Mouse (Mus musculus): ENCODE results near the gene Cep128. TPM values are rescaled to one million over a fixed set of nuclear protein-coding genes. Genes with fewer than 3 reads are reported as not detected.

Cep128 gene
- 6.4 and 6.8 TPM in 2 replicates for polyA plus RNA-seq (2015; fragmentation: Nextera tagmentation; extraction: Ambion mirVana)

DNA sequence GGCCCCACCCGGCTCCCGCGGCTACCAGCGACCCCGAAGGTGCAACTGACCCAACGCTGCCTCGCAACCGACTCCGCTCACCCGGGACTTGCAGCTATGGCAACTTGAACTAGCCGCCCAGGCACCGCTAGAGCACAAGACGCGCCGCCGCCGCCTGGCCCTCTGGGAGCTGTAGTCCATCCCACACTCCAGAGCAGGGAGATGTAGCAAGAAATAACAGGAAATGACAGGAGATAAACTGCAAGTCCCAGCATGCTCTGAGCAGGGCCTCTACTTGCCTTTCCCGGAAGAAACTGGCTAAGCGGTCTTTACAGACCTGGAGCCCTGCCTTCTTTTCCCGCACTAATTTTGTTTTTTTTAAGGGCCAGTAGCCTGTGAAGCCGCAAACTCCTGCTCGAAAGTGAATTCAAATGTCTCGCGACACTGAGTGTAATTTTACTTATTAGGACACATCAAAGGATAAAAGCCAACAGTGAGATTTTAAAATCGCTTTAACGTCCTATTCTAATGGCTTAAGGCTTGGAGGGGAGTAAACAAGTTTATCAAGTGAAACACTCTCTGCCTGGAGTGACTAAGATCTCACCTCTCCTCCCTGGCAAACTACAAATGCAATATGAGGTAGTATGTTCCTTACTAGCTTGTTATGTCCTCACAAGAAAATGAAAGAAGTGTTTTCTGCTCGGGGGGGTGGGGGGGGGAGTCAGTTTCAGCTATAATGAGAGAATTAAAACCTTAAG, at the start of gene Cep128, which contains the start of gene Tshr:
Cep128 (minus strand) TSS at position 129 of the 737 bp plus-strand sequence.
Tshr (plus strand) TSS at position 283 of the 737 bp plus-strand sequence.
- Histone ChIP-seq H3K36me3 (ENCODE audit: control insufficient read depth, insufficient read depth) (no peaks in the 10 kb centered on the region), H3K4me2 (ENCODE audit: low read length) (peak within 1 kb of the TSS; percentile 89), H3K4me1 (replicated peaks; ENCODE audit: control insufficient read depth, insufficient read depth, low read length) (peaks cover 5% of the 10 kb centered on the region), H3K9ac (replicated peaks; ENCODE audit: low read depth, low read length) (peak within 1 kb of the TSS; percentile 53), H3K4me3 (replicated peaks; ENCODE audit: low read length) (peak within 1 kb of the TSS; percentile 60), H3K27me3 (replicated peaks; ENCODE audit: control insufficient read depth, insufficient read depth, low read length) (no peaks in the 10 kb centered on the region), H3K9me3 (ENCODE audit: control insufficient read depth, low read length) (no peaks in the 10 kb centered on the region), H3K27ac (ENCODE audit: low read length) (no peak within 1 kb of the TSS)
- WGBS: under 1% methylated on average over 27 of the region's 27 CpGs
- peak; percentile 100 for ATAC-seq

DNA sequence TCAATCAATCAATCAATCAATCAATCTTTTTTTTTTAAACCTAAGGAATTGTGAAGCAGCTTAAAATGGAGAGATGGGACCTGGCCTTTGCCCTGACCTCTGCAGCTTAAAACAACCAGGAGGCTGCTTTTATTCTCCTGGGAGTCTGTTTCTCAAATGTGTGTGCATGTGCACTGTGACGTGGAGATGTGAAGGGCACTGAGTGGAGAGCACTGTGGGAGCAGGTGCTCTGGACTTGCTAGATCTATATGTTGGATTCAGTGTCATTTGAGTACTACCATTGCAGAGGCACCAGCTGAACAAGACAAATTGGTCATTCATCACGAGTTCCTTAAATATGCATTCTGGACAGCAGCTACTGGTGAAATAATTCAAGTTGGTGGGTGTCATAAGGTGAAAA, 42.9 kb upstream of the Cep128 start:
- H3K9ac ChIP-seq (replicated peaks; ENCODE audit: low read depth, low read length): no peak overlapping the region
- ATAC-seq: no peak
- no peaks in the 10 kb centered on the region for H3K27me3 ChIP-seq (replicated peaks; ENCODE audit: control insufficient read depth, insufficient read depth, low read length)
- H3K4me2 ChIP-seq (ENCODE audit: low read length): no peak overlapping the region
- WGBS: 72% methylated on average over 2 of the region's 2 CpGs
- no peak overlapping the region for H3K4me3 ChIP-seq (replicated peaks; ENCODE audit: low read length)
- no peaks in the 10 kb centered on the region for H3K9me3 ChIP-seq (ENCODE audit: control insufficient read depth, low read length)
- no peaks in the 10 kb centered on the region for H3K36me3 ChIP-seq (ENCODE audit: control insufficient read depth, insufficient read depth)
- H3K4me1 ChIP-seq (replicated peaks; ENCODE audit: control insufficient read depth, insufficient read depth, low read length): peaks cover 4% of the 10 kb centered on the region; the same call in 1 of the 2 replicates
- no peak overlapping the region for H3K27ac ChIP-seq (ENCODE audit: low read length)

DNA sequence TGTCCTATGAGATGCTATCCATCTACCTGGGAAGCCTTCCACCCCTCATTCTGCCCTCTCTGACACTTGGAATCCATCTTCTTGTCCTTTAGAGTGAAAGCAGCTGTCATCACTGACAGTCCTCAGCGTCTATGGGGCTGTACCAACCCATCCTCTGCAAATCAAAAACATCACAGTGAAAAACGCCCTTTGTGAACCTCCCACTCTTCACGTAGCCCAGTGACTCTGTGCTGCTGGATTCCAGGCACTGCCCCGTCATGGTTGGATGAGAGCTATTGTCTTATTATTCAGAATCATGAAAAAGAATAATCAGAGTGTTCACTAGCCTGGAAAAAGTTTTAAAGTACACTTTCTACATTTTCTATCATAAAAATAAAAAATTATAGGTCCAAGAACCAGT, 42.3 kb upstream of the Cep128 start:
- Histone ChIP-seq H3K9ac (replicated peaks; ENCODE audit: low read depth, low read length) (no peak overlapping the region), H3K4me3 (replicated peaks; ENCODE audit: low read length) (no peak overlapping the region), H3K4me1 (replicated peaks; ENCODE audit: control insufficient read depth, insufficient read depth, low read length) (peaks cover 4% of the 10 kb centered on the region; the same call in 1 of the 2 replicates), H3K36me3 (ENCODE audit: control insufficient read depth, insufficient read depth) (no peaks in the 10 kb centered on the region), H3K9me3 (ENCODE audit: control insufficient read depth, low read length) (no peaks in the 10 kb centered on the region), H3K4me2 (ENCODE audit: low read length) (no peak overlapping the region), H3K27ac (ENCODE audit: low read length) (no peak overlapping the region), H3K27me3 (replicated peaks; ENCODE audit: control insufficient read depth, insufficient read depth, low read length) (no peaks in the 10 kb centered on the region)
- ATAC-seq: no peak
- WGBS: 39% methylated on average over 4 of the region's 4 CpGs

DNA sequence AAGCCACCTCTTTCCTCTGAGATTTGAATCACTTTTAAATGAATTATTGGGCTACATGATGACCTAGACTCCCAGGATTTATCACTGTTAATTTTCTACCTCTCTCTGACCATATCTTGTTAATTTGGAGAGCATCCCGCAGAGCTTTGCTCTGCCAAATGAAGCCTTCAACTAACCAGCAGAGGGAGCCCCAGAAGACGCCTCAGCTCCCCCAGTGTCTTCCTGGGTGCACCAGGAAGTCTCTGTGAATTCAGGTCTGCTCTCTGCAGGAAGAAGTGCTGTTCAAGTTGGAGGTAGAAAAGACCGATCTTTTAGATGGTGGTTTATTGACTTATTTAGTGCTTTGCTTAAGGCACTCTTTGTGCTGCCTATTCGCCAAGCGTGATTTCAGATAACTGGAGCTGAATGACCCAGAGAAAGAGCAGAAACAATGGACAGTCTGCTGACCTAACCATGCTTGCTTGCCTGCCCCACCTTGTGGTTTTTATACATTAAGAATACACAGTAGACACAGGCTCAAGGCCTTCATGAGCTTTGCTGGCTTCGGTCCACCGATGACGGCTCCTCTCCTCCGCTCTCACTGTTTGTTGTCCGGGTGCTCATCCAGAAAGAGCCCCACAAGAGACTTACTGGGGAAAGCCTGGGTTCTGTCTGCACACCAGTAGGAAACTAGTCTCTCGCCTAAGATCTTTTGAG, 39.1 kb upstream of the Cep128 start:
- Histone ChIP-seq H3K9ac (replicated peaks; ENCODE audit: low read depth, low read length) (no peak overlapping the region), H3K36me3 (ENCODE audit: control insufficient read depth, insufficient read depth) (no peaks in the 10 kb centered on the region), H3K4me1 (replicated peaks; ENCODE audit: control insufficient read depth, insufficient read depth, low read length) (peaks cover 4% of the 10 kb centered on the region; the same call in 1 of the 2 replicates), H3K27me3 (replicated peaks; ENCODE audit: control insufficient read depth, insufficient read depth, low read length) (no peaks in the 10 kb centered on the region), H3K4me2 (ENCODE audit: low read length) (no peak overlapping the region), H3K27ac (ENCODE audit: low read length) (no peak overlapping the region), H3K4me3 (replicated peaks; ENCODE audit: low read length) (no peak overlapping the region), H3K9me3 (ENCODE audit: control insufficient read depth, low read length) (no peaks in the 10 kb centered on the region)
- WGBS: 66% methylated on average over 11 of the region's 11 CpGs
- ATAC-seq: 0 out of 2 replicates have a peak, but pooled peaks have one; percentile 67

DNA sequence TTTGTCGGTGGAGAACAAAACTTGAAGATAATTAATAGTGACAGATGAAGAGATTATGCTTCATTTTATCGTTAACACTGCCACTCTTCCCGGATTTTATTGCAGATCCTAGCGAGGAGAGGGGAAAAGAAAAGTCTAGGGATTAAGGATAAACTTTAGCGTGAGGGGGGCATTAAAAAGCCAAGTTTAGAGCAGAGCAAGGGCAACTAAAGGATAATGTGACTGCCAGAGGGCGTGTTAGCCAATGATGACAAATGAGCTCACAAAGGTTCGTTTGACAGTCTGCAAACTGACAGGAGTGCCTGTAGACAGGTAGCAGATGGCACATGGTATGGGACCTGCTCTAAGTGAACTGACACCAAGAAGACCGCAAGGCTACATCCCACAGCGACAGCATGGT, 37.1 kb upstream of the Cep128 start:
- no peaks in the 10 kb centered on the region for H3K9me3 ChIP-seq (ENCODE audit: control insufficient read depth, low read length)
- H3K4me1 ChIP-seq (replicated peaks; ENCODE audit: control insufficient read depth, insufficient read depth, low read length): peaks cover 15% of the 10 kb centered on the region
- no peak for ATAC-seq
- H3K9ac ChIP-seq (replicated peaks; ENCODE audit: low read depth, low read length): no peak overlapping the region
- H3K27me3 ChIP-seq (replicated peaks; ENCODE audit: control insufficient read depth, insufficient read depth, low read length): no peaks in the 10 kb centered on the region
- 40% methylated on average over 9 of the region's 9 CpGs for WGBS
- H3K4me3 ChIP-seq (replicated peaks; ENCODE audit: low read length): no peak overlapping the region
- H3K4me2 ChIP-seq (ENCODE audit: low read length): no peak overlapping the region
- no peaks in the 10 kb centered on the region for H3K36me3 ChIP-seq (ENCODE audit: control insufficient read depth, insufficient read depth)
- H3K27ac ChIP-seq (ENCODE audit: low read length): no peak overlapping the region

DNA sequence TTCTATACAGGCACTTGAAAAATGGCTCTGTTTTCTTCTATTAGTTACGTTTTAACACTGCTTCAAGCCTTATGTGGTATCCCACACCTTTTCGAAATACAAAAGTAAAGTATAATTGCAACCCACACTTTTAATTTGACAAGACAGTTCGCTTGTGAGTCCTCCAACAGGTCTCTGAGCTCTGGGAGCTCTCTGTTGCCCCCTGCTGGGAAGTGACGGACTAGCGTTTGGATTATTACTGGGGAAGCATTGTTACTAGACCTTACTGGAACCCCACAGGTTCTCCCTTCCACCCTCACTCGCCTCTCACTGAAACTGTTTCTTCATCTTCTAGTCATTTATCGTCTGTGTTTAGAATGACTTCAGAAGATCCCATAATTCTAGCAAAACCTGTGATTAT, 34.6 kb upstream of the Cep128 start:
- no peak overlapping the region for H3K9ac ChIP-seq (replicated peaks; ENCODE audit: low read depth, low read length)
- no peak overlapping the region for H3K27ac ChIP-seq (ENCODE audit: low read length)
- 54% methylated on average over 7 of the region's 7 CpGs for WGBS
- peaks cover 18% of the 10 kb centered on the region for H3K4me1 ChIP-seq (replicated peaks; ENCODE audit: control insufficient read depth, insufficient read depth, low read length)
- no peak overlapping the region for H3K4me2 ChIP-seq (ENCODE audit: low read length)
- H3K36me3 ChIP-seq (ENCODE audit: control insufficient read depth, insufficient read depth): no peaks in the 10 kb centered on the region
- H3K9me3 ChIP-seq (ENCODE audit: control insufficient read depth, low read length): no peaks in the 10 kb centered on the region
- no peak overlapping the region for H3K4me3 ChIP-seq (replicated peaks; ENCODE audit: low read length)
- H3K27me3 ChIP-seq (replicated peaks; ENCODE audit: control insufficient read depth, insufficient read depth, low read length): no peaks in the 10 kb centered on the region
- no peak for ATAC-seq

DNA sequence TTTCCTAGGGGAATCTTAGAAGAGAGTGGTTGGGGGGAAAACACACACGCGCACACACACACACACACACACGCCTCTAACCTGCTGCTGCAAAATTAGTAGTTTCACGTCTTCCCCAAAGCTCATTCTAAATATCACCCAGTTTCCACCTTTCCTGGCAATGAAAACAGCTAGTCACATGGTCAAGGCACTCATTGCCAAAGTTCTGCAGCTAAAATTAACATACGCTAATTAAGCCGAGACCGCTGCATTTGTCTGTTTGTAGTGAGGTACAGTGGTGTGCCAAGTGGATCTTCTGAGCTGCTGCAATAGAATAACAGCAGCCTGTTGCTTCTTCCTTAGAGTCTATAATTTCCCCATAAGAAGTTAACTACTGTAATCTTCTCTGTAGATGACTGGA, 32.6 kb upstream of the Cep128 start:
- Histone ChIP-seq H3K4me3 (replicated peaks; ENCODE audit: low read length) (no peak overlapping the region), H3K4me1 (replicated peaks; ENCODE audit: control insufficient read depth, insufficient read depth, low read length) (peaks cover 30% of the 10 kb centered on the region), H3K4me2 (ENCODE audit: low read length) (no peak overlapping the region), H3K27me3 (replicated peaks; ENCODE audit: control insufficient read depth, insufficient read depth, low read length) (no peaks in the 10 kb centered on the region), H3K9ac (replicated peaks; ENCODE audit: low read depth, low read length) (no peak overlapping the region), H3K27ac (ENCODE audit: low read length) (no peak overlapping the region), H3K9me3 (ENCODE audit: control insufficient read depth, low read length) (no peaks in the 10 kb centered on the region), H3K36me3 (ENCODE audit: control insufficient read depth, insufficient read depth) (no peaks in the 10 kb centered on the region)
- 43% methylated on average over 7 of the region's 7 CpGs for WGBS
- peak; percentile 47 for ATAC-seq

DNA sequence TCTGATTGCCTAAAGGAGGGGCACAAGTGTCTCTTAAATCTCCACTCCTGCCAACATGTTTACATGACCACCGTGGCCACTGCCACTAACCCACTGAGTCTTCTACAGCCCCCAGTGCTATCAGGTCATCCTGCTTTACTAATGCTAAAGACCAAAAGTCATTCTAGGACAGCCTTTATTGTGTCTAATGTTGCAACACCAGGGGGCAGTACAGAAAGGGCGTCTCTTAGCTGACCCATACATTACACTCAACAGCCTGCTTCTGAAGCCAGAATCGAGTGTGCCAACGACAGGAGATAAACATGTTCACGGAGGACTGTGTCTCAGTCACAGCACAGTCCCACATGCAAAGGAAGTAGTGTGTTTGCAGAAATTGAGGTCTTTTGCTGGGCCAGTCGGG, 30.9 kb upstream of the Cep128 start:
- WGBS: 64% methylated on average over 6 of the region's 6 CpGs
- H3K4me2 ChIP-seq (ENCODE audit: low read length): no peak overlapping the region

DNA sequence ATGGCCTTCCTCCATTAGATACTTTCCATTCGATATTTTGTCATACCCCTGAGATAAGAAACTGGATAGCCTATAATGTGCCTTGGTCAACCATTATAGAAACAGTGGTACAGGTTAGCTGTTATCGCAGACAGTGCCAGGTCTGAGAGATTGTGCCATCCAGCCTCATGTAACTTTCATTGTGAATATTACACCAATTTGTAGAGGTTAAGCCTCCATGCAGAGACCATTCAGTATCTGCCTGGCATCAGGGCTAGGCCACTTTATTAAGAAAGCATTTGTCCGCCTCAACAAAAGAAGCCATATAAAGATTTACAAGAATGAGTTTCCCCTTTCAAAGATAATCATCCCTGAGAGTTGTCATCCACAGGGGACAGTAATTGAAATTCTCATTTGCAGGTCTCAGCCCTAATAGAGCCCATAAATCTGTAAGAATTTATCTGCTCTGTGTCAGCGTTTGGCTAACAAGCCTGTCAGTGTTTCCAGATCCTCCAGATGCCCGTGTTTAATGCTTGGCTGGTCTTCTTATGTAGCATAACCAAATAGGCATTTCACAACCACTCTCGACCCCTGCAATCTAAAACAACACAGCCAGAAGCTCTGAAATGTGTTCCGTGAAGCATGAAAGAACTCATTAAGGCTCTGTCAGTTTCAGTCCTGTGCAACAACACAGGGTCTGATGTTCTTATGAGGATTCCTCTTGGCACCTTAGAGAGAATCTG, 28.4 kb upstream of the Cep128 start:
- WGBS: 19% methylated on average over 7 of the region's 7 CpGs
- ATAC-seq: peak; percentile 84
- H3K4me1 ChIP-seq (replicated peaks; ENCODE audit: control insufficient read depth, insufficient read depth, low read length): peaks cover 30% of the 10 kb centered on the region
- H3K9me3 ChIP-seq (ENCODE audit: control insufficient read depth, low read length): no peaks in the 10 kb centered on the region
- H3K36me3 ChIP-seq (ENCODE audit: control insufficient read depth, insufficient read depth): no peaks in the 10 kb centered on the region
- no peak overlapping the region for H3K9ac ChIP-seq (replicated peaks; ENCODE audit: low read depth, low read length)
- H3K4me3 ChIP-seq (replicated peaks; ENCODE audit: low read length): no peak overlapping the region
- no peaks in the 10 kb centered on the region for H3K27me3 ChIP-seq (replicated peaks; ENCODE audit: control insufficient read depth, insufficient read depth, low read length)
- no peak overlapping the region for H3K4me2 ChIP-seq (ENCODE audit: low read length)
- 0 out of 2 replicates have a peak overlapping the region, but pooled peaks have one; percentile 21 for H3K27ac ChIP-seq (ENCODE audit: low read length)

More for the DNA sequence above, 30.9 kb upstream of the Cep128 start:
- H3K27me3 ChIP-seq (replicated peaks; ENCODE audit: control insufficient read depth, insufficient read depth, low read length): no peaks in the 10 kb centered on the region
- H3K9ac ChIP-seq (replicated peaks; ENCODE audit: low read depth, low read length): no peak overlapping the region
- no peak for ATAC-seq
- no peaks in the 10 kb centered on the region for H3K9me3 ChIP-seq (ENCODE audit: control insufficient read depth, low read length)
- H3K4me1 ChIP-seq (replicated peaks; ENCODE audit: control insufficient read depth, insufficient read depth, low read length): peaks cover 30% of the 10 kb centered on the region
- H3K4me3 ChIP-seq (replicated peaks; ENCODE audit: low read length): no peak overlapping the region
- H3K27ac ChIP-seq (ENCODE audit: low read length): no peak overlapping the region
- H3K36me3 ChIP-seq (ENCODE audit: control insufficient read depth, insufficient read depth): no peaks in the 10 kb centered on the region

All from forebrain, embryonic 16.5 days (tissue).